ENCODE assay signal across 10 mouse cellular contexts in the genomic region with DNA sequence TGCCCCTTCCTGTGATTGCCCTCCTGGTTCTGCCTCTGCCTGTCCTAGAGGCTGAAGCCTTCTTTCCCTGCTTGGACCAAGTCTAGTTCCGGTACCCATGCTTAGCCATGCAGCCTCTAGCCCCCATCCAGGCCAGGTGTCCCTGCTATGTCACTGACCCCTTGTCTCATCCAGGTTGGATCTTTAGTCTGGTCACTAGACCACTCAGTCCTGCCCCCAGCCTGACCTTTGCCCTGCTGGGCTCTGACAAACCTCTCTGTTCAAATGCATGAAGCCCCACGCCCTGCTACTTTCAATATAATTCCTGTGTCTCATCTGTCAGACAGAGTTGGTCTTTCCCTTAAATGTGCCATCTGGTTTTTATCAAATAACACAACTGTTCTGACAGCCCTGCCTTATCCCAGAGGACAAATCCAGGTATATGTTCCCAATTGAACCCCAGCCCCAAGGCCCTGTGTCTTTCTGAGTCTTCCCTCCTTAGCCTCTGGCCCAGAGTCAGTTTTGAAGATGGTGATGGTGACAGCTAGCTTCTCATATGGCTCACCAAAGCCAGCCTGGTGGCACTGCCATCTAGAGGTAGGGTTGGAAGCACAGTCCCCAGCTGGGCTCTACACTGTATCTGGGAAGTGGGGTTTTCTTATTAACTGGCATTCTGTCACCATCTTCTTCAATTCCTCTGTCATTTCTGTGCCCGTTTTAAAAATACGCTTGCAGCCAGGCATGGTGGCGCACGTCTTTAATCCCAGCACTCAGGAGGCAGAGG. TPM values are rescaled to one million over a fixed set of nuclear protein-coding genes. Genes with fewer than 3 reads are reported as not detected.
DNase-seq lines count a peak whose midpoint lies in the region; ATAC-seq and TF ChIP-seq lines count a peak whose summit lies in the region.
"Had no signal": no experiment of that assay in that cellular context is flagged by ENCODE, and none has a peak within 500 bp of the region (broad histone marks: within the 10 kb centered on the region; RNA-seq: fewer than 3 reads in every experiment).

No protein-coding gene starts in this region.

- no peak for TF ChIP-seq POLR2A in bone marrow, adult 2 months (IDR thresholded peaks at IDR 0.05; ENCODE audit: borderline replicate concordance, control insufficient read depth, low read depth, low read length)

- H3K9me3 ChIP-seq in forebrain, embryonic 10.5 days, result no peaks in the 10 kb centered on the region
- H3K9me3 ChIP-seq in heart, embryonic 12.5 days (replicated peaks), result no peaks in the 10 kb centered on the region
- H3K9me3 ChIP-seq: limb, embryonic 12.5 days; neural tube, embryonic 12.5 days had no signal

- H3K27ac ChIP-seq in bone marrow, adult 2 months (ENCODE audit: control insufficient read depth, insufficient read depth, low read depth, low read length, poor library complexity), result no peak overlapping the region
- no peak overlapping the region for H3K27ac ChIP-seq in forebrain, embryonic 10.5 days
- H3K27ac ChIP-seq in heart, embryonic 12.5 days (ENCODE audit: poor library complexity, severe bottlenecking), result no peak overlapping the region
- H3K27ac ChIP-seq: limb, embryonic 12.5 days; neural tube, embryonic 12.5 days had no signal

- H3K36me3 ChIP-seq in forebrain, embryonic 10.5 days (replicated peaks), result peaks cover 98% of the 10 kb centered on the region
- peaks cover 63% of the 10 kb centered on the region for H3K36me3 ChIP-seq in heart, embryonic 12.5 days

- no peaks in the 10 kb centered on the region for H3K27me3 ChIP-seq in forebrain, embryonic 10.5 days (ENCODE audit: poor library complexity, severe bottlenecking)
- H3K27me3 ChIP-seq in heart, embryonic 12.5 days (replicated peaks), result no peaks in the 10 kb centered on the region
- H3K27me3 ChIP-seq: limb, embryonic 12.5 days; neural tube, embryonic 12.5 days had no signal

- no peak overlapping the region for H3K4me3 ChIP-seq in bone marrow, adult 2 months (replicated peaks; ENCODE audit: control insufficient read depth, low read depth, low read length)
- no peak overlapping the region for H3K4me3 ChIP-seq in forebrain, embryonic 10.5 days
- H3K4me3 ChIP-seq in heart, embryonic 12.5 days, result no peak overlapping the region
- H3K4me3 ChIP-seq: limb, embryonic 12.5 days; neural tube, embryonic 12.5 days had no signal

- H3K9ac ChIP-seq in heart, embryonic 12.5 days, result no peak overlapping the region
- H3K9ac ChIP-seq: limb, embryonic 12.5 days; neural tube, embryonic 12.5 days had no signal

- WGBS in bone marrow, adult 2 months, result 83% methylated on average over 6 of the region's 6 CpGs
- 93% methylated on average over 6 of the region's 6 CpGs for WGBS in forebrain, embryonic 10.5 days
- WGBS in heart, embryonic 12.5 days, result 87% methylated on average over 6 of the region's 6 CpGs

- ATAC-seq in heart, embryonic 12.5 days (ENCODE audit: insufficient number of reproducible peaks, low FRiP score), result no peak

- peak; percentile 64 for TF ChIP-seq CTCF in bone marrow, adult 2 months (IDR thresholded peaks at IDR 0.05; ENCODE audit: control insufficient read depth, insufficient read depth, low read length)

- H3K4me1 ChIP-seq in bone marrow, adult 2 months (ENCODE audit: control insufficient read depth, insufficient read depth, low read length), result no peaks in the 10 kb centered on the region
- no peaks in the 10 kb centered on the region for H3K4me1 ChIP-seq in forebrain, embryonic 10.5 days
- H3K4me1 ChIP-seq in heart, embryonic 12.5 days (replicated peaks), result peaks cover 6% of the 10 kb centered on the region; the same call in 1 of the 2 replicates
- H3K4me1 ChIP-seq: limb, embryonic 12.5 days; neural tube, embryonic 12.5 days had no signal

- H3K4me2 ChIP-seq in heart, embryonic 12.5 days, result no peak overlapping the region
- H3K4me2 ChIP-seq: limb, embryonic 12.5 days; neural tube, embryonic 12.5 days had no signal

- DNase-seq in adrenal gland, postnatal 10 days, result peak; percentile 42
- DNase-seq in adrenal gland, adult 18-20 months (ENCODE audit: low spot score in 2 of 2), result no peak
- DNase-seq in layer of hippocampus, adult 9-11 months, result peak; percentile 19
- no peak for DNase-seq in layer of hippocampus, adult 9-10 months (ENCODE audit: low spot score)
- peak; percentile 37 for DNase-seq in naive thymus-derived CD4-positive, alpha-beta T cell, adult 2 months (ENCODE audit: low read depth)
- no peak for DNase-seq in forebrain, embryonic 10.5 days (ENCODE audit: extremely low spot score, low spot score)

RNA-seq across cellular contexts. Expression of gene Cpsf3, which starts 24.5 kb away (rescaled TPM):
- total RNA-seq in adrenal gland, postnatal 10 days (2021), result 10 to 100 TPM; 68.6 to 74.4 TPM
- 10 to 100 TPM; 42.4 to 59.8 TPM for total RNA-seq in adrenal gland, adult 18-20 months (2021)
- polyA plus RNA-seq in bone marrow, adult 2 months (2011; ENCODE audit: insufficient read depth, insufficient read length, low replicate concordance, missing spikeins), result 22.2 and 89.6 TPM in 2 replicates
- polyA plus RNA-seq in forebrain, embryonic 10.5 days (2016; fragmentation: Nextera tagmentation; extraction: Ambion mirVana), result 139 and 149 TPM in 2 replicates
- polyA plus RNA-seq in heart, embryonic 12.5 days (2016; fragmentation: Nextera tagmentation; extraction: Ambion mirVana), result 74.3 and 76.3 TPM in 2 replicates

RNA-seq across cellular contexts. Expression of gene Itgb1bp1, which starts 25.4 kb away (rescaled TPM):
- 10 to 100 TPM; 58.7 to 63.3 TPM for total RNA-seq in adrenal gland, postnatal 10 days (2021)
- total RNA-seq in adrenal gland, adult 18-20 months (2021), result 10 to 100 TPM; 59.5 to 90.4 TPM
- polyA plus RNA-seq in bone marrow, adult 2 months (2011; ENCODE audit: insufficient read depth, insufficient read length, low replicate concordance, missing spikeins), result 23.9 and 45.6 TPM in 2 replicates
- 38.7 and 44.2 TPM in 2 replicates for polyA plus RNA-seq in forebrain, embryonic 10.5 days (2016; fragmentation: Nextera tagmentation; extraction: Ambion mirVana)
- 31.4 and 31.9 TPM in 2 replicates for polyA plus RNA-seq in heart, embryonic 12.5 days (2016; fragmentation: Nextera tagmentation; extraction: Ambion mirVana)

RNA-seq across cellular contexts. Expression of gene Iah1, which starts 55.5 kb away (rescaled TPM):
- total RNA-seq in adrenal gland, postnatal 10 days (2021), result 10 to 100 TPM; 73.4 to 86.9 TPM
- 10 to 100 TPM; 51.0 to 60.2 TPM for total RNA-seq in adrenal gland, adult 18-20 months (2021)
- polyA plus RNA-seq in bone marrow, adult 2 months (2011; ENCODE audit: insufficient read depth, insufficient read length, low replicate concordance, missing spikeins), result 17.8 and 22.1 TPM in 2 replicates
- 44.5 and 48.9 TPM in 2 replicates for polyA plus RNA-seq in forebrain, embryonic 10.5 days (2016; fragmentation: Nextera tagmentation; extraction: Ambion mirVana)
- polyA plus RNA-seq in heart, embryonic 12.5 days (2016; fragmentation: Nextera tagmentation; extraction: Ambion mirVana), result 37.3 and 39.0 TPM in 2 replicates

Comparison
In these comparisons a context has a peak if more than half of its experiments do, and no peak if none do; other contexts are left out.
1. DNase-seq: peak in adrenal gland, postnatal 10 days (single experiment), layer of hippocampus, adult 9-11 months (single experiment) and naive thymus-derived CD4-positive, alpha-beta T cell, adult 2 months (single experiment); none in adrenal gland, adult 18-20 months (0 of 2), layer of hippocampus, adult 9-10 months (single experiment) and forebrain, embryonic 10.5 days (single experiment).